10 mouse cellular contexts compared by ENCODE assay signal in the genomic region with DNA sequence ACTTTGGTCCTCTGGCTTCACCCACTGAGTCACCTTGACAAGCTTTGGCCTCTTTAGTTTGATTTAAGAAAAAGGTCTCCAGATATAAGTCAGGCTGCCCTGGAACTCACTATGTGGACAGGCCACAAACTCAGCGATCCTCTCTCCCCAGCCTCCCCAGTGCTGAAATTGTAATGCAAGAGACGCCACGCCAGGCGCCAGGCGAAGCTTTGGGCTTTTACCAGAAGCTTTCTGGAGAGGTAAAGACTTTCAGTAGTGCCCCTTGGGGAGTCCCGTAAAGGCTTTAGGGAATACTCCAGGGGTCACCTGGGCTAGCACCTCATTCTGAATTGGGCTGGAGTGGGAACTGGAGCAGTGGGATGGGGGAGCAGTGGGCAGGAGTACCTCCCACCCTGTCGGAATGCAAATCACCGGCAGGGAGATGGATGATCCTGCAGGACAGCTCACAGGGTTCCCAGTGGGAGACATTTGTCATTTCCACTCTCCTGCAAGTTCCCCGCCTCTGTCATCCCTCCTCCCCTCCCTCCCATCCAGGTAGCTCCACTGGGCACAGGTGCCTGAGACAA. TPM values are rescaled to one million over a fixed set of nuclear protein-coding genes. Genes with fewer than 3 reads are reported as not detected.
DNase-seq lines count a peak whose midpoint lies in the region; ATAC-seq lines count a peak whose summit lies in the region.
"Had no signal": no experiment of that assay in that cellular context is flagged by ENCODE, and none has a peak within 500 bp of the region (broad histone marks: within the 10 kb centered on the region; RNA-seq: fewer than 3 reads in every experiment).

No protein-coding gene starts in this region.

- H3K4me3 ChIP-seq in heart, embryonic 12.5 days = no peak overlapping the region
- peak overlapping the region; percentile 19 for H3K4me3 ChIP-seq in forebrain, embryonic 14.5 days (ENCODE audit: low read depth, low read length)
- H3K4me3 ChIP-seq in midbrain, embryonic 13.5 days (replicated peaks) = peak overlapping the region; percentile 13

- no peak for ATAC-seq in heart, embryonic 12.5 days (ENCODE audit: insufficient number of reproducible peaks, low FRiP score)
- ATAC-seq in forebrain, embryonic 14.5 days = peak; percentile 60
- ATAC-seq in midbrain, embryonic 13.5 days = peak; percentile 58
- no peak for ATAC-seq in erythroid progenitor cell, adult 5-6 weeks (replicated peaks; ENCODE audit: low FRiP score, poor library complexity, severe bottlenecking)
- ATAC-seq: CD4-positive, CD25-positive, alpha-beta regulatory T cell, adult 4 months had no signal

- WGBS in heart, embryonic 12.5 days = 15% methylated on average over 9 of the region's 9 CpGs
- 3% methylated on average over 9 of the region's 9 CpGs for WGBS in forebrain, embryonic 14.5 days
- 17% methylated on average over 9 of the region's 9 CpGs for WGBS in midbrain, embryonic 13.5 days

- intact Hi-C loops in heart, postnatal 36 days (cut with DNase I) = no loop called here

- H3K27me3 ChIP-seq in heart, embryonic 12.5 days (replicated peaks) = peaks cover 29% of the 10 kb centered on the region
- no peaks in the 10 kb centered on the region for H3K27me3 ChIP-seq in forebrain, embryonic 14.5 days (replicated peaks; ENCODE audit: control insufficient read depth, insufficient read depth, low read length)
- no peaks in the 10 kb centered on the region for H3K27me3 ChIP-seq in midbrain, embryonic 13.5 days

- no peaks in the 10 kb centered on the region for H3K9me3 ChIP-seq in heart, embryonic 12.5 days (replicated peaks)
- no peaks in the 10 kb centered on the region for H3K9me3 ChIP-seq in forebrain, embryonic 14.5 days (replicated peaks; ENCODE audit: control insufficient read depth, low read length)
- H3K9me3 ChIP-seq in midbrain, embryonic 13.5 days = no peaks in the 10 kb centered on the region

- no peak overlapping the region for H3K27ac ChIP-seq in heart, embryonic 12.5 days (ENCODE audit: poor library complexity, severe bottlenecking)
- peak overlapping the region; percentile 93 for H3K27ac ChIP-seq in forebrain, embryonic 14.5 days (ENCODE audit: low read depth, low read length)
- H3K27ac ChIP-seq in midbrain, embryonic 13.5 days = peak overlapping the region; percentile 91
- H3K27ac ChIP-seq: macrophage had no signal

- DNase-seq in heart, postnatal 36 days = no peak
- peak; percentile 73 for DNase-seq in MN1 (ENCODE audit: low spot score)
- DNase-seq in forebrain, embryonic 14.5 days (ENCODE audit: low spot score) = peak; percentile 60
- no peak for DNase-seq in kidney, postnatal 10 days
- no peak for DNase-seq in yolk sac, embryonic 10.5 days (ENCODE audit: low spot score)

- H3K9ac ChIP-seq in heart, embryonic 12.5 days = no peak overlapping the region
- H3K9ac ChIP-seq in forebrain, embryonic 14.5 days (ENCODE audit: low read length) = peak overlapping the region; percentile 48; the same call in 1 of the 2 replicates
- H3K9ac ChIP-seq in midbrain, embryonic 13.5 days (replicated peaks) = peak overlapping the region; percentile 39

- H3K36me3 ChIP-seq in heart, embryonic 12.5 days = no peaks in the 10 kb centered on the region
- H3K36me3 ChIP-seq in forebrain, embryonic 14.5 days (ENCODE audit: control insufficient read depth, insufficient read depth, low read length) = no peaks in the 10 kb centered on the region
- H3K36me3 ChIP-seq in midbrain, embryonic 13.5 days = no peaks in the 10 kb centered on the region

- H3K4me2 ChIP-seq in heart, embryonic 12.5 days = peak overlapping the region; percentile 29
- peak overlapping the region; percentile 44 for H3K4me2 ChIP-seq in forebrain, embryonic 14.5 days (ENCODE audit: low read length)
- H3K4me2 ChIP-seq in midbrain, embryonic 13.5 days (replicated peaks) = peak overlapping the region; percentile 38

- H3K4me1 ChIP-seq in heart, embryonic 12.5 days (replicated peaks) = peaks cover 17% of the 10 kb centered on the region
- peaks cover 30% of the 10 kb centered on the region for H3K4me1 ChIP-seq in forebrain, embryonic 14.5 days (ENCODE audit: control insufficient read depth, insufficient read depth, low read length)
- H3K4me1 ChIP-seq in midbrain, embryonic 13.5 days (replicated peaks) = peaks cover 34% of the 10 kb centered on the region

RNA-seq across cellular contexts. Expression of gene Tnrc6c, which starts 26.3 kb away (rescaled TPM):
- 7.6 and 8.2 TPM in 2 replicates for polyA plus RNA-seq in heart, embryonic 12.5 days (2016; fragmentation: Nextera tagmentation; extraction: Ambion mirVana)
- total RNA-seq in heart, postnatal 36 days (2021) = 10 to 100 TPM; 28.1 to 34.1 TPM
- polyA plus RNA-seq in forebrain, embryonic 14.5 days (2014; fragmentation: Nextera tagmentation; extraction: Ambion mirVana) = 20.0 and 24.5 TPM in 2 replicates
- 30.3 and 31.7 TPM in 2 replicates for polyA plus RNA-seq in midbrain, embryonic 13.5 days (2015; fragmentation: Nextera tagmentation; extraction: Ambion mirVana)
- 10.8 and 13.4 TPM in 2 replicates for total RNA-seq in erythroid progenitor cell, adult 5-6 weeks (2015; ENCODE audit: low replicate concordance)
- 11.6 and 13.9 TPM in 2 replicates for total RNA-seq in erythroid progenitor cell, adult 5-6 weeks (2017; ENCODE audit: low replicate concordance)

Comparison
In these comparisons a context has a peak if more than half of its experiments do, and no peak if none do; other contexts are left out.
1. ATAC-seq: peak in forebrain, embryonic 14.5 days (single experiment) and midbrain, embryonic 13.5 days (single experiment); none in heart, embryonic 12.5 days (single experiment) and erythroid progenitor cell, adult 5-6 weeks (single experiment).
2. DNase-seq: peak in MN1 (single experiment) and forebrain, embryonic 14.5 days (single experiment); none in heart, postnatal 36 days (0 of 2), kidney, postnatal 10 days (single experiment) and yolk sac, embryonic 10.5 days (single experiment).
3. Peak in every context shown above with its lines, with median percentiles within 50 percentile points of each other: H3K4me2 ChIP-seq.